Mouse (Mus musculus): ENCODE data around the gene Ccdc159. TPM values are rescaled to one million over a fixed set of nuclear protein-coding genes. Genes with fewer than 3 reads are reported as not detected.

Gene Ccdc159
- polyA plus RNA-seq, 1 experiment from 2014 or later = 6.4 TPM

DNA sequence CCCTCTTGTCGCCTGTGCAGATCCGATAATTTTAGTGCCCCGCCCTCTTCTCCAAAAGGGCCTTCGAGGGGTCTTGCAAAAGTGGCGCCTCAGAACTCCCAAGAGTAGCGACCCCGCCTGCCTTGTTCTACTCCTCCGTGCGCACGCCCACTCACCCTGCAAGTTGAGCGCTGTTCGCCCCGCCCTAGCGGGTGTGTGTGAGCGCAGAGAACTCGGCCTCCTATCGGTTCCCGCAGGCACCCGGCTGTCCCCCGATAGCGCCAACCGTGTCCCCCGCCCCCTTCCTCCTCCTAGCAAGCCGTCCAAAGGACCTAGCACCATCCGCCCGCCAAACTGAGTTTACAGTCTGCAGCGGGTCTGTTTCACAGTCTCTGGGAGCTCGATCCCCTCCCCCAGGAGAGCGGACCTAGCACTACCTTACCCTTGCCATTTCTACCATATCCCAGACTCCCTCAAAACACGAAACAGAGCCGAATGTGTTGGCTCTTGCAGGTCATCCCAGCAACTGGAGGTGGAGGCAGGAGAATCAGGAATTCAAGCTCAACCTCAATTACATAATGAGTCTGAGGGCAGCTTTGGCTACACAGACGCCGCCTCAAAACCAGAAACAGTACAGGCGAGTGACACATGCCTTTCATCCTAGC, 35.3 kb downstream of the Ccdc159 start:
- Histone ChIP-seq H3K9me3 (ENCODE audit: control insufficient read depth, low read length) (no peaks in the 10 kb centered on the region), H3K27me3 (ENCODE audit: control insufficient read depth, insufficient read depth, low read depth, low read length) (peaks cover 14% of the 10 kb centered on the region), H3K4me1 (replicated peaks; ENCODE audit: control insufficient read depth, insufficient read depth, low read length) (peaks cover 31% of the 10 kb centered on the region), H3K9ac (ENCODE audit: low read length) (peak overlapping the region; percentile 67), H3K4me2 (ENCODE audit: low read depth, low read length) (peak overlapping the region; percentile 93), H3K36me3 (ENCODE audit: control insufficient read depth, insufficient read depth, low read length) (no peaks in the 10 kb centered on the region), H3K4me3 (ENCODE audit: low read length) (peak overlapping the region; percentile 55), H3K27ac (ENCODE audit: low read length) (no peak overlapping the region)
- ATAC-seq (ENCODE audit: low read depth) = peak; percentile 82
- 4% methylated on average over 34 of the region's 34 CpGs for WGBS

DNA sequence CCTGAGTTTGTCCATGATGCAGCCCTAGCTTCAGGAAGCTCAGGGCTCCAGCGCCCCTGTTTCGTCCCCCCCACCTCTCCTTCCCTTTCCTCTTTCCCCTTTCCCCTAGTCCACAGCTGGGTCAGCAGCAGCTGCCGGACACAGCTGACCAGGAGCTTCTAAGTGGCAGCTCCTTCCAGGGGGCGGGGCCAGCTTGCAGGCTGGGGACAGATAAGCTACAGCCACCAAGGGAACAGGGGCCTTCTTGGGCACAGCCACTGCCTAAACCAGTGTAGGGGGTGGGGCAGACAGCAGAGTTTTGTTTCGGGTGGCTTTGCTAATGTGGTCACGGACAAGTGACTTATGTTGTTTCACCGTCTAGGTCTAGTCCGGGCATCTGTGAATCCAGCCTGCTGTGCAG, 36.1 kb downstream of the Ccdc159 start, which contains the start of gene Epor:
Epor (minus strand) TSS at position 90 of the 400 bp plus-strand sequence.
- Histone ChIP-seq H3K27ac (ENCODE audit: low read length) (no peak within 1 kb of the TSS), H3K4me1 (replicated peaks; ENCODE audit: control insufficient read depth, insufficient read depth, low read length) (peaks cover 31% of the 10 kb centered on the region), H3K4me2 (ENCODE audit: low read depth, low read length) (peak within 1 kb of the TSS; percentile 93), H3K9ac (ENCODE audit: low read length) (peak within 1 kb of the TSS; percentile 67), H3K4me3 (ENCODE audit: low read length) (peak within 1 kb of the TSS; percentile 55), H3K36me3 (ENCODE audit: control insufficient read depth, insufficient read depth, low read length) (no peaks in the 10 kb centered on the region), H3K9me3 (ENCODE audit: control insufficient read depth, low read length) (no peaks in the 10 kb centered on the region), H3K27me3 (ENCODE audit: control insufficient read depth, insufficient read depth, low read depth, low read length) (peaks cover 14% of the 10 kb centered on the region)
- ATAC-seq (ENCODE audit: low read depth) = peak; percentile 63
- WGBS = 13% methylated on average over 8 of the region's 8 CpGs

DNA sequence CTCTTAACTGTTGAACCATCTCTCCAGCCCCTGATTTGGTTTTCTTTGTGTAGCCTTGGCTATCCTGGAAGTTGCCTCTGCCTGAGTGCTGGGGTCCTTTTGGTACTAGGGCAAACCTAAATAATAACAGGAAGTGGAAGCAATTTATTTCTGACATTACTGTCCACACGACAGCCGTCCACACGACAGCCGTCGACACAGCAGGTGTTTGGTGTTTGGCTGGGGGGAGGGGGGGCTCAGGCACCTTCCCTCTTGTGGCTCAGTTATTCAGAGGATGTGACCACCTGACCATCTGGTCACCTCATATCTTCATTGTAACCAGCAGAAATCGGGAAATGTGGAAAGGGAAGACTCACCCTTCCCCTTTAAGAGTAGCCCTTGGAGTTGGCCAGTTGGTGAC, 41.6 kb downstream of the Ccdc159 start:
- Histone ChIP-seq H3K4me2 (ENCODE audit: low read depth, low read length) (no peak overlapping the region), H3K9ac (ENCODE audit: low read length) (no peak overlapping the region), H3K9me3 (ENCODE audit: control insufficient read depth, low read length) (no peaks in the 10 kb centered on the region), H3K4me3 (ENCODE audit: low read length) (no peak overlapping the region), H3K36me3 (ENCODE audit: control insufficient read depth, insufficient read depth, low read length) (no peaks in the 10 kb centered on the region), H3K27me3 (ENCODE audit: control insufficient read depth, insufficient read depth, low read depth, low read length) (no peaks in the 10 kb centered on the region; the same call in 1 of the 2 replicates), H3K27ac (ENCODE audit: low read length) (no peak overlapping the region), H3K4me1 (replicated peaks; ENCODE audit: control insufficient read depth, insufficient read depth, low read length) (no peaks in the 10 kb centered on the region)
- WGBS = 31% methylated on average over 6 of the region's 6 CpGs
- no peak for ATAC-seq (ENCODE audit: low read depth)

GRCm38 (mm10) chr9:21969304-21969703, 42.0 kb downstream of the Ccdc159 start:
- Histone ChIP-seq H3K9ac (ENCODE audit: low read length) (no peak overlapping the region), H3K27me3 (ENCODE audit: control insufficient read depth, insufficient read depth, low read depth, low read length) (no peaks in the 10 kb centered on the region), H3K4me2 (ENCODE audit: low read depth, low read length) (no peak overlapping the region), H3K27ac (ENCODE audit: low read length) (no peak overlapping the region), H3K4me3 (ENCODE audit: low read length) (no peak overlapping the region), H3K9me3 (ENCODE audit: control insufficient read depth, low read length) (no peaks in the 10 kb centered on the region), H3K36me3 (ENCODE audit: control insufficient read depth, insufficient read depth, low read length) (no peaks in the 10 kb centered on the region), H3K4me1 (replicated peaks; ENCODE audit: control insufficient read depth, insufficient read depth, low read length) (no peaks in the 10 kb centered on the region)
- no peak for ATAC-seq (ENCODE audit: low read depth)
- 84% methylated on average over 4 of the region's 4 CpGs for WGBS

DNA sequence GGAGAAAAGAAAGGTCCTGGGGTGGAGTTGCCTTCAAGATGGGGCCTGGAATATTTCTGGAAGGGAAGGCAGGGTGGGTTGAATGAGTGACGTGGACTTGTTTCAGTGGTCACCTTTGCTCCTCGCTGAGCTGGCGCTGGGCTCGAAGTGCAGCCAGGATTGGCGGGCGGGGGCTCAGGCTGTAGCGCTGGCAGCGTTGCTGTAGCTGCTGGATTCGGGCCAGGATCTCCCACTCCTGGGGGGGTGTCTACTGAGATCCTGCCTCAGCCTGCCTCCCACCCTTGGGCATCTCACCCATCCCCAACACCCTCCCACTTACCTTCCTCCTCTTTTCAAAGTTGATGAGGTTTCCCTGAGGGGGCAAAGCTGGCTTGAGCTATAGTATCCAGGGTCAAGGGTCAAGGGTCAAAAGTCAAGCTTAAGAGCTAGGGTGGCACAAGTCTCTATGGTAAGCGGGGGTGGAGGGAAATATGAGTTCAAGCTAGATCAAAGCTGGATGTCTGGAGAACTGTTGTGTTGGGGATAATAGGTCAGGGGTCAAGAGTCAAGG, 49.4 kb downstream of the Ccdc159 start:
- no peak overlapping the region for H3K4me3 ChIP-seq (ENCODE audit: low read length)
- no peak for ATAC-seq (ENCODE audit: low read depth)
- H3K4me1 ChIP-seq (replicated peaks; ENCODE audit: control insufficient read depth, insufficient read depth, low read length) = no peaks in the 10 kb centered on the region
- no peak overlapping the region for H3K27ac ChIP-seq (ENCODE audit: low read length)
- WGBS = 74% methylated on average over 10 of the region's 10 CpGs
- H3K9ac ChIP-seq (ENCODE audit: low read length) = no peak overlapping the region
- no peaks in the 10 kb centered on the region for H3K9me3 ChIP-seq (ENCODE audit: control insufficient read depth, low read length)
- H3K4me2 ChIP-seq (ENCODE audit: low read depth, low read length) = no peak overlapping the region
- no peaks in the 10 kb centered on the region for H3K27me3 ChIP-seq (ENCODE audit: control insufficient read depth, insufficient read depth, low read depth, low read length)
- H3K36me3 ChIP-seq (ENCODE audit: control insufficient read depth, insufficient read depth, low read length) = no peaks in the 10 kb centered on the region

DNA sequence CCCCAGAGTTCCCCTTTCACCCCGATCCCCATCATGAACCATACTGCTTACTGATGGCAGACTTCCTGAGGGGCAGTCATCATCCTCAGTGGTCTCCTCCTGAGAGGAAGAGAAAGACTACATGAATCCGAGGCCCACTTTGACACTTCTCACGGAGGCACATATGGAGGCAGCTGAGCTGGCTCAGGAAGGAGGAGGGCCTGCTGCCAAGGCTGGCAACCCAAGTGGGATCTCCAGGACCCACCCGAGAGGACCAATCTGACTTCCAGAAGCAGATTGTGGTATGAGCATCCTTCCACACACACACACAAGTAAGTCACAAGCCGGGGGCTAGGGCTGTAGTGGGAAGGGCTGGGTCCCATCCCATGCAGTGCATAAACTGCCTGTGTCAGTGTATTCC, 50.1 kb downstream of the Ccdc159 start:
- no peak overlapping the region for H3K27ac ChIP-seq (ENCODE audit: low read length)
- no peak overlapping the region for H3K4me3 ChIP-seq (ENCODE audit: low read length)
- H3K4me2 ChIP-seq (ENCODE audit: low read depth, low read length) = no peak overlapping the region
- no peaks in the 10 kb centered on the region for H3K9me3 ChIP-seq (ENCODE audit: control insufficient read depth, low read length)
- no peak overlapping the region for H3K9ac ChIP-seq (ENCODE audit: low read length)
- 80% methylated on average over 5 of the region's 5 CpGs for WGBS
- no peaks in the 10 kb centered on the region for H3K27me3 ChIP-seq (ENCODE audit: control insufficient read depth, insufficient read depth, low read depth, low read length)
- no peak for ATAC-seq (ENCODE audit: low read depth)
- no peaks in the 10 kb centered on the region for H3K36me3 ChIP-seq (ENCODE audit: control insufficient read depth, insufficient read depth, low read length)
- H3K4me1 ChIP-seq (replicated peaks; ENCODE audit: control insufficient read depth, insufficient read depth, low read length) = no peaks in the 10 kb centered on the region

- H3K36me3 ChIP-seq (ENCODE audit: control insufficient read depth, insufficient read depth, low read length) = no peaks in the 10 kb centered on the region
- no peak overlapping the region for H3K4me2 ChIP-seq (ENCODE audit: low read depth, low read length)
- no peak overlapping the region for H3K9ac ChIP-seq (ENCODE audit: low read length)
- H3K4me3 ChIP-seq (ENCODE audit: low read length) = no peak overlapping the region
- no peak for ATAC-seq (ENCODE audit: low read depth)
- WGBS = 12% methylated on average over 2 of the region's 2 CpGs
- no peaks in the 10 kb centered on the region for H3K27me3 ChIP-seq (ENCODE audit: control insufficient read depth, insufficient read depth, low read depth, low read length)
- no peak overlapping the region for H3K27ac ChIP-seq (ENCODE audit: low read length)
- no peaks in the 10 kb centered on the region for H3K9me3 ChIP-seq (ENCODE audit: control insufficient read depth, low read length)
- no peaks in the 10 kb centered on the region for H3K4me1 ChIP-seq (replicated peaks; ENCODE audit: control insufficient read depth, insufficient read depth, low read length)
Observed at GRCm38 (mm10) chr9:21977972-21978371, 50.7 kb downstream of the Ccdc159 start.

GRCm38 (mm10) chr9:21978398-21979128, 51.3 kb downstream of the Ccdc159 start:
- ATAC-seq (ENCODE audit: low read depth) = no peak
- H3K36me3 ChIP-seq (ENCODE audit: control insufficient read depth, insufficient read depth, low read length) = no peaks in the 10 kb centered on the region
- 80% methylated on average over 4 of the region's 4 CpGs for WGBS
- no peaks in the 10 kb centered on the region for H3K9me3 ChIP-seq (ENCODE audit: control insufficient read depth, low read length)
- no peak overlapping the region for H3K27ac ChIP-seq (ENCODE audit: low read length)
- no peak overlapping the region for H3K9ac ChIP-seq (ENCODE audit: low read length)
- H3K4me2 ChIP-seq (ENCODE audit: low read depth, low read length) = no peak overlapping the region
- no peaks in the 10 kb centered on the region for H3K27me3 ChIP-seq (ENCODE audit: control insufficient read depth, insufficient read depth, low read depth, low read length)
- no peaks in the 10 kb centered on the region for H3K4me1 ChIP-seq (replicated peaks; ENCODE audit: control insufficient read depth, insufficient read depth, low read length)
- no peak overlapping the region for H3K4me3 ChIP-seq (ENCODE audit: low read length)

GRCm38 (mm10) chr9:21983911-21984310, 56.6 kb downstream of the Ccdc159 start:
- H3K36me3 ChIP-seq (ENCODE audit: control insufficient read depth, insufficient read depth, low read length) = no peaks in the 10 kb centered on the region
- H3K4me1 ChIP-seq (replicated peaks; ENCODE audit: control insufficient read depth, insufficient read depth, low read length) = peaks cover 7% of the 10 kb centered on the region
- H3K4me2 ChIP-seq (ENCODE audit: low read depth, low read length) = no peak overlapping the region
- ATAC-seq (ENCODE audit: low read depth) = no peak
- H3K4me3 ChIP-seq (ENCODE audit: low read length) = no peak overlapping the region
- WGBS = 31% methylated on average over 3 of the region's 3 CpGs
- H3K27me3 ChIP-seq (ENCODE audit: control insufficient read depth, insufficient read depth, low read depth, low read length) = peaks cover 18% of the 10 kb centered on the region
- no peak overlapping the region for H3K27ac ChIP-seq (ENCODE audit: low read length)
- no peak overlapping the region for H3K9ac ChIP-seq (ENCODE audit: low read length)
- H3K9me3 ChIP-seq (ENCODE audit: control insufficient read depth, low read length) = no peaks in the 10 kb centered on the region
